Mouse (Mus musculus) limb, embryonic 11.5 days (tissue): ENCODE measurements around the gene Cnot1. TPM values are rescaled to one million over a fixed set of nuclear protein-coding genes. Genes with fewer than 3 reads are reported as not detected.

Source experiments
- ATAC-seq: fragments of 200-750 bp; cut with Nextera tagmentation; 2 replicates; pipeline ENCODE4 v1.8.0; 2017; ENCODE audit warnings: low read depth; ENCODE audit not compliant: insufficient number of reproducible peaks, low FRiP score, low TSS enrichment
- DNase-seq: peaks from one replicate; pipeline ENCODE4 v3.0.0-alpha.2; 2015; ENCODE audit warnings: low spot score
- H3K27ac ChIP-seq: fragments of 300-500 bp; sonication (generic); replicated peaks from 2 replicates; pipeline ENCODE4 v1.5.1; 2014; ENCODE audit warnings: low read depth, mild to moderate bottlenecking, low read length
- H3K27me3 ChIP-seq: fragments of 300-500 bp; sonication (generic); 2 replicates; pipeline ENCODE4 v1.6.1; 2014; ENCODE audit warnings: mild to moderate bottlenecking, low read length, mixed read lengths; ENCODE audit not compliant: control insufficient read depth, insufficient read depth
- H3K36me3 ChIP-seq: fragments of 300-500 bp; sonication (generic); 2 replicates; pipeline ENCODE4 v1.6.1; 2014; ENCODE audit warnings: mild to moderate bottlenecking, low read length, moderate library complexity, mixed read lengths; ENCODE audit not compliant: control insufficient read depth, insufficient read depth
- H3K4me1 ChIP-seq: fragments of 300-500 bp; sonication (generic); 2 replicates; pipeline ENCODE4 v1.6.1; 2014; ENCODE audit warnings: low read length, mixed read lengths; ENCODE audit not compliant: control insufficient read depth, insufficient read depth
- H3K4me2 ChIP-seq: fragments of 300-500 bp; sonication (generic); 2 replicates; pipeline ENCODE4 v1.6.1; 2014; ENCODE audit warnings: low read depth, mild to moderate bottlenecking, moderate library complexity; ENCODE audit not compliant: severe bottlenecking
- H3K4me3 ChIP-seq: fragments of 300-500 bp; sonication (generic); 2 replicates; pipeline ENCODE4 v1.5.1; 2014; ENCODE audit warnings: low read depth, low read length
- H3K9ac ChIP-seq: fragments of 300-500 bp; sonication (generic); 2 replicates; pipeline ENCODE4 v1.6.1; 2014; ENCODE audit warnings: mild to moderate bottlenecking, low read length
- H3K9me3 ChIP-seq: fragments of 300-500 bp; sonication (generic); 2 replicates; pipeline ENCODE4 v1.6.1; 2016; ENCODE audit warnings: low read length; ENCODE audit not compliant: control insufficient read depth
- WGBS: fragments of 180-500 bp; shearing (Covaris S2); extraction: QIAGEN DNeasy Blood & Tissue Kit; methylation state at CpG from one replicate; pipeline ENCODE4 v1.1.7; 2014; 5-methylcytosine and 5-hydroxymethylcytosine counted together
- polyA plus RNA-seq: library from polyadenylated mRNA; unstranded; fragments of >200 nt; fragmentation: Nextera tagmentation; extraction: Ambion mirVana; gene quantifications from 2 replicates; pipeline ENCODE4 v1.2.1, GENCODE M21; 2014

The Cnot1 gene
- polyA plus RNA-seq = 137 and 154 TPM in 2 replicates

DNA sequence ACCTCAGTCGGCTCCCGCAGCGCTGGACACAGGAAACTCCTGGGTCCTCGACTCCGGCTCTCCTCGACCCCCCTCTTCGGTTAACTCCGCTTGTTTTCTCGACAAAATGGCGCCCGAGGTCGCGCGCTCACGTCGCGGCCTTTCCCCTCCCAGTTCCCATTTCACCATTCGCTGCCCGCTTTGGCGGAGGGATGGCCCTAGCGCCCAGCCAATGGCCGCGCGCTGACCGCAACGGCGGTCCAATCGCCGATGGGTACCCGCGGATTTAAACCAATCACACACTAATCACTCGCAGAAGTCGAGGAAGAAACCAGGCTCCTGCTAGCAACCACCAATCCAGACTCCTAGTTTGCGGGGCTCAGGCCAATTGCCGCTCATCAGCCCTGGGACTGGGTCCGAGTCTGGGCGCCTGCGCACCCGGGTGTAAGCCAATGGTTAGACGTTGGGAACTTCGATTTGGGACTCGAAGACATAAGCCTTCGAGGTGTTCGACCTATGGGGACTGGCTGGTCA is at the start of gene Cnot1:
TSS of gene Cnot1 (minus strand) at position 134 of the 513 bp plus-strand sequence.
- H3K4me3 ChIP-seq = peak within 1 kb of the TSS; percentile 91
- under 1% methylated on average over 44 of the region's 44 CpGs for WGBS
- peak; percentile 97 for DNase-seq

DNA sequence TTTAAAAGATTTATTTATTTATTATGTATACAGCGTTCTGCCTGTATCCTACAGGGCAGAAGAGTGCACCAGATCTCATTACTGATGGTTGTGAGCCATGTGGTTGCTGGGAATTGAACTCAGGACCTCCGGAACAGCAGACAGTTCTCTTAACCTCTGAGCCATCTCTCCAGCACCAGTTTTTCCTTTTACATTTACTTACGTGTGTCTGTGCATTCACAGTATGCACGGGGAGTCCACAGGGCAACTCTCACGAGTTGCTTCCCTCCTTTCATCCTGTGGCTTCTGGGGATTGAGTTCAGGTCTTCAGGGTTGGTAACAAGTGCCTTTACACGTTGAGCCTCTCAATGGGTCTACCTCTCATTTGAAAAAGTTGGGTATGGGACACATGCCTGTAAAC is 46.9 kb upstream of the Cnot1 start:
- Histone ChIP-seq H3K36me3 (no peaks in the 10 kb centered on the region), H3K27me3 (no peaks in the 10 kb centered on the region), H3K27ac (no peak overlapping the region), H3K4me3 (no peak overlapping the region), H3K9me3 (no peaks in the 10 kb centered on the region), H3K4me2 (no peak overlapping the region), H3K4me1 (peaks cover 7% of the 10 kb centered on the region), H3K9ac (no peak overlapping the region)
- 83% methylated on average over 6 of the region's 6 CpGs for WGBS
- ATAC-seq = no peak
- DNase-seq = no peak

More for the DNA sequence above, at the start of gene Cnot1:
- Histone ChIP-seq H3K36me3 (no peaks in the 10 kb centered on the region), H3K4me1 (peaks cover 5% of the 10 kb centered on the region; the same call in 1 of the 2 replicates), H3K9ac (peak within 1 kb of the TSS; percentile 95), H3K4me2 (peak within 1 kb of the TSS; percentile 79), H3K9me3 (no peaks in the 10 kb centered on the region), H3K27me3 (no peaks in the 10 kb centered on the region), H3K27ac (peak within 1 kb of the TSS; percentile 87)
- peak; percentile 98 for ATAC-seq

GRCm38 (mm10) chr8:95853102-95853843 is 46.0 kb upstream of the Cnot1 start, which contains the start of gene Slc38a7:
Slc38a7 (minus strand) TSS chr8:95853539.
- Histone ChIP-seq H3K36me3 (no peaks in the 10 kb centered on the region), H3K27ac (no peak within 1 kb of the TSS), H3K4me3 (peak within 1 kb of the TSS; percentile 66), H3K4me1 (peaks cover 7% of the 10 kb centered on the region), H3K9me3 (no peaks in the 10 kb centered on the region), H3K9ac (peak within 1 kb of the TSS; percentile 68), H3K4me2 (peak within 1 kb of the TSS; percentile 71), H3K27me3 (no peaks in the 10 kb centered on the region)
- 17% methylated on average over 22 of the region's 22 CpGs for WGBS
- peak; percentile 94 for ATAC-seq
- peak; percentile 74 for DNase-seq

DNA sequence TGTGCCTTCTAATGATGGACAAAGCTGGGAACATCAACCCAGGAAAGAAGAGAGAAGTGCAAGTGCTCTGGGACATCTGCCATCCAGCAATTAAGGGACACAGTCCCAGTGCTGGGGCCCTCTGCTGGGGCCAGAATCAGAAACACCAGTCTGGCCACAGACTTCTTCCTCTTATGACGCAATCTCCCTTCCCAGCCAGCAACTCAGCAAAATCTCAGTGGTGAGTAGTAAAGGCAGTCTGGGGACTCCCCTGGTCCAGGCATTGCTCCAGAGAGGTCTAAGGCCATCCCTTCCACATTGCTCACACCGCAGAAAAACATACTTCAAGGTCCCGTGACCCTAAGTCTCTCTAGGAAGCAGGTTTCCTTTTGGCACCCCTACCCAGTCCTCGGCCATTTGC is 45.0 kb upstream of the Cnot1 start:
- DNase-seq (no peak), ATAC-seq (no peak)
- H3K4me3 ChIP-seq = no peak overlapping the region; the same call in 1 of the 2 replicates
- H3K27me3 ChIP-seq = no peaks in the 10 kb centered on the region
- WGBS = 74% methylated on average over 4 of the region's 4 CpGs
- peaks cover 7% of the 10 kb centered on the region for H3K4me1 ChIP-seq
- peak overlapping the region; percentile 68; the same call in 1 of the 2 replicates for H3K9ac ChIP-seq
- H3K27ac ChIP-seq = no peak overlapping the region
- no peaks in the 10 kb centered on the region for H3K36me3 ChIP-seq
- H3K4me2 ChIP-seq = peak overlapping the region; percentile 71
- no peaks in the 10 kb centered on the region for H3K9me3 ChIP-seq

GRCm38 (mm10) chr8:95850326-95850725 is 43.1 kb upstream of the Cnot1 start:
- Histone ChIP-seq H3K4me2 (no peak overlapping the region), H3K27me3 (no peaks in the 10 kb centered on the region), H3K4me3 (no peak overlapping the region), H3K9ac (no peak overlapping the region), H3K36me3 (no peaks in the 10 kb centered on the region), H3K4me1 (peaks cover 7% of the 10 kb centered on the region), H3K27ac (no peak overlapping the region), H3K9me3 (no peaks in the 10 kb centered on the region)
- DNase-seq (no peak), ATAC-seq (no peak)
- WGBS = 90% methylated on average over 2 of the region's 2 CpGs

DNA sequence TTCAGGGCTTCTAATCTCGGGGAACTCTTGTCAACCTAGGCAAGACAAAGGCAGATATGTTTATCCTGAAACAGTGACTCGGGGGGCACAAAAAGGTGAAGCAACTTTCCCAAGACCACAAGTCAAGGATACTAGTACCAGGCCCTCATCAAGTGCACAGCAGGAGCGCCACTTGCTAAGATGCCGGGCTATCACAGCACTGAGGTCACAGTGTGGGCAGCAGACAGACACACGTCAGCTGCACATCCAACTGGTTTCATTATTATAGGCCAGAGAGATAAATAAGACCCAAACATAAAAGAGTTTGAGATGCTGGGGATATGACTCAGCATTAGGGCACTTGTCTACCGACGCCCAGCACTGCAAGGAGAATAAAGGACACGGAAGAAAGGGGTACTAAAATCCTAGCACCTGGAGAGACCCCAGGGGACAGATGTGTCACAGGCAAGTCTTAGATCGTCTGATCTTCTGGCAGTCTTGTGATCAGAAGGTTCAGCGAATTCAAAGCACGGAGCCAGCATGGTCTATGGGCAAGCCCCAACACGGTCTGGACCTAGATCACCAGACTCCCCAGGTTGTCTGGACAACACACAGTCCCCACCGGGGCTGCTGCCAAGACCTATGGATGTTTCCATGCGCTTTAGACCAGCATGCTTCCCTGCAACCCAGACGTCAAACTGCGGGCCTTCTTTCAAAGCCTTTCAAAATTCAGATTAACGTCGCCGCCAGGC is 41.6 kb upstream of the Cnot1 start:
- Histone ChIP-seq H3K4me2 (no peak overlapping the region), H3K27me3 (no peaks in the 10 kb centered on the region), H3K4me1 (peaks cover 7% of the 10 kb centered on the region), H3K27ac (no peak overlapping the region), H3K36me3 (no peaks in the 10 kb centered on the region), H3K4me3 (no peak overlapping the region), H3K9ac (no peak overlapping the region), H3K9me3 (no peaks in the 10 kb centered on the region)
- ATAC-seq (no peak), DNase-seq (no peak)
- 87% methylated on average over 19 of the region's 19 CpGs for WGBS

- ATAC-seq (no peak), DNase-seq (no peak)
- WGBS = 84% methylated on average over 24 of the region's 24 CpGs
Observed at GRCm38 (mm10) chr8:95848061-95848551, 40.8 kb upstream of the Cnot1 start.

DNA sequence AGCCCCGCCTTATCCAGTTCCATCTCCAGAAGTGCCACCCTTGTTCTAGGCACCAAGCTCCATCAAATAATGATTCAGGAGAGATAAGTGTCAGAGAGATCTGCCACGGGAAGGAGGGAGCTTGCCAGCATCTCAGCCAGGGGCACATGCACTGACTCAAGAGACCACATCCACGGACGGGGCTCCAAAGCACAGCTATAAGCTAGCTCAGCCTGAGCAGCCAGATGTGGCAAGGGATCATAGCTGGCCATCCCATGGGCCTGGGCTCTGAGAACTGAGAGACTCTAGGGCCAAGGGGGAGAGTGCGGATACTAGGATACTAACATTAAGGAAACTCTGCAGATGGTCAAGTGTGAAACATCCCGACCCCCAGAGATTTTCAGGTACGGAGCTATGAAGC is 37.8 kb upstream of the Cnot1 start:
- DNase-seq (no peak), ATAC-seq (no peak)
- Histone ChIP-seq H3K9me3 (no peaks in the 10 kb centered on the region), H3K4me2 (no peak overlapping the region), H3K4me1 (no peaks in the 10 kb centered on the region), H3K9ac (no peak overlapping the region), H3K36me3 (peaks cover 2% of the 10 kb centered on the region; the same call in 1 of the 2 replicates), H3K27ac (no peak overlapping the region), H3K4me3 (no peak overlapping the region), H3K27me3 (no peaks in the 10 kb centered on the region)
- 88% methylated on average over 7 of the region's 7 CpGs for WGBS

More at GRCm38 (mm10) chr8:95848061-95848551, 40.8 kb upstream of the Cnot1 start:
- Histone ChIP-seq H3K36me3 (no peaks in the 10 kb centered on the region), H3K9ac (no peak overlapping the region), H3K9me3 (no peaks in the 10 kb centered on the region), H3K4me3 (no peak overlapping the region), H3K27me3 (no peaks in the 10 kb centered on the region), H3K4me2 (no peak overlapping the region), H3K27ac (no peak overlapping the region), H3K4me1 (peaks cover 7% of the 10 kb centered on the region)
